Mouse (Mus musculus) megakaryocyte, adult 5-6 weeks (primary cell): ENCODE results near the gene Hmcn1. TPM values are rescaled to one million over a fixed set of nuclear protein-coding genes. Genes with fewer than 3 reads are reported as not detected.

Experiments used
- ATAC-seq: 2 replicates; pipeline ENCODE4 v1.8.0; 2016; ENCODE audit warnings: mild to moderate bottlenecking, inconsistent platforms; ENCODE audit not compliant: poor library complexity, severe bottlenecking
- total RNA-seq, 2 experiments: library from RNA; stranded (forward) in 1 of 2; stranded (reverse) in 1 of 2; fragments of 153-499, 151-499 nt in 1 of 2; fragments of 221-1000, 200-1000 nt in 1 of 2; gene quantifications; 2 replicates each; pipeline versions ENCODE4 v1.2.3 to v1.2.4; 2015 to 2017

The Hmcn1 gene
- total RNA-seq, 2 experiments from 2014 or later, result not detected

DNA sequence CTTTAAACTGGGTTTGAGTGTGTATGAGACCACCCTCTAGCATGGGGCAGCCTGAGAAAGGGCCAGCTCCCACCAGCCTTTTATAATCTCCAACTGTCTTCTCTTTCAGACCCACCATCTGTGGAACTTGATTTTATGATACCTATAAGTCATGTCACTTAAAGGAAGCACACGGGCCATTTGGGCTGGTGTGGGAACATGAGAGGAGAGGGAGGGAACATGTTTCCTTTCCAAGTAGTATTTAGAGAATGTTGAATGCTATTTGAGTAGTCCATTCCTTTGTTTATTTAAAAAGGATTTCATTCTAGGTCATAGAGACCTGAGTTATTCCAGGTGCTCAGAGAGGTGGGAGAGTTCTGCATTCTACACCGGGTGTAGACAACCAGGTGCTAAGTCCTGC, 1.4 kb upstream of the Hmcn1 start:
- ATAC-seq, result no peak

- ATAC-seq, result peak; percentile 24
Measured at GRCm38 (mm10) chr1:150992711-150993161, 499 bp downstream of the Hmcn1 start.

- ATAC-seq, result peak; percentile 28; the same call in 1 of the 2 replicates
Measured at GRCm38 (mm10) chr1:150991745-150992554, 1.3 kb downstream of the Hmcn1 start.

DNA sequence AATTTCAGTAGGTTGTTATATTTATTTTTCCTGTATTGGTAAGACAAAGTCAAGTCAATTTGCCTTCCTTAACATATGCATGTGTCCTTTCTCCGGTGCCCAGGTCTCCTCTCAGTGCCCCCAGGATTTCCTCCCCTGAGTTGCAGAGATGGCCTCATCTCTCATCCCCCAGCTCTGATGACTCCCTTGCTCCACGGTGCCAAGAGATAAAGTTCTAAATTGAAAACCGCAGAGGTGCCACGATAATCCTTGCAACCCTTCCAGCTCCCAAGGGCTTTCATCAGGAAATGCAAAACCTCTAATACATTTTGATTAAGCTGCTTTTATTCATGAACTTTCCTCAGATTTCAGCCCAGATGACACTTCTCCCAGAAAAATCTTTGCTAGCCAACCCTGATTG, 8.3 kb downstream of the Hmcn1 start:
- no peak for ATAC-seq

DNA sequence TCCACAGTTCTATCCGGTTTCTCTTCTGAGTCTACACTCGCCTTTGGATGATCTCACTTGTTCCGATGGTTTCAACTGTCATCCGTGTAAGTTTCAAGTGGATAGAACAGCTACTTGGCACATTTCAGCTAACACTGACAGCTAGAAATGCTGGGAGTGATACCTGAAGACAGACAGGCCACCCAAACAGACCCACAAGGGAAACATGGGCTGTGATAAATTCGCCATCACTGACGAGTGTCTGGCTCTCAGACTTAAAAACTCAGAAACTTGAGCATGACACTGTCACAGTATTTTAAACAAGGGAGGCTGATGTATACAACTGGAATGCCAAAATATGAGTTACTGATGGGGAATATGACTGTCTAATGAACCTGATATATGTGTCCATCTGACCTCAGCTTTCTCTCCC, 9.1 kb downstream of the Hmcn1 start:
- ATAC-seq, result no peak

DNA sequence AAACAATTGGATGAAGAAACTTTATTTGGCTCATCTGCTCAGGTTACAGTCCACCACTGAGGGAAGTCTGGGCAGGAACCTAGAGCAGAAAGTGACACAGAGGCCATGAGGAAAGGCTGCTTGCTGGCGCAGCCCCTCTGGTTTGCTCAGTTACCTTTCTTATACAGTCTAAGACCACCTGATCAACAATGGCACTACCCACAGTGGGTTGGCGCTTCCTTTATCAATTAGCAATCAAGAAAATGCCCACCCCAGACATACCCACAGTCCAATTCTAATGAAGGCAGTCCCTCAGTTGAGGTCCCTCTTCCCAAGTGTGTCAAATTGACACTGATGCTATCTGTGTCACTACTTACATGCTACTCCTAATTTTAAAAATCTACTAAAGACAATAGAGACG, 14.6 kb downstream of the Hmcn1 start:
- no peak for ATAC-seq

- no peak for ATAC-seq
Measured at GRCm38 (mm10) chr1:150976263-150976662, 17.0 kb downstream of the Hmcn1 start.

DNA sequence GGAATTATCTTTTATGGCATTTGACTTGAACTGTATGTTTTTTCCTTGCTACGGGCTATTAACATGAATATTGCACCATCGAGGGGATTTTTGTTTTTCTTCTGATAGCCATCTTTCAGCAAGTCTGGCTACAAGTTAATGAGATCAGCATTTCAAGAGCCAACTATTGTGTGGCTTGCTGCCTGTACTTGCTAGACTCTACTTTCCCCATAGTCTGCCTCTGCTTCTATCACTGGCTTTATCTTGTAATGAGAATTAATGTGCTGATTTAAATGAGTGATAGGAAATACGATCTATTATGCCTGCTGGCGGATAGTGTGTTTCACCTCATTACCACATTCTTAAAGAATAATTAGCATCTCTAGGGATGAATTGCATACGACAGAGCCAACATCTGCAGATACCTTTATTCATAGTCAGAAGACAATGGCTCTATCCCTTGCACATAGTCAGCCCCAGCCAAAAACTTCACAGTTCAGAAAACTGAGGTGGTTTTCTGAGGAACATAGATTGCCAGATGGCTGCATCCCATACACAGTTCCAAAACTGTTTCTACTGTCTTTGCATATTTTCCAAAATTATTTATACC, 33.7 kb downstream of the Hmcn1 start:
- ATAC-seq, result no peak

DNA sequence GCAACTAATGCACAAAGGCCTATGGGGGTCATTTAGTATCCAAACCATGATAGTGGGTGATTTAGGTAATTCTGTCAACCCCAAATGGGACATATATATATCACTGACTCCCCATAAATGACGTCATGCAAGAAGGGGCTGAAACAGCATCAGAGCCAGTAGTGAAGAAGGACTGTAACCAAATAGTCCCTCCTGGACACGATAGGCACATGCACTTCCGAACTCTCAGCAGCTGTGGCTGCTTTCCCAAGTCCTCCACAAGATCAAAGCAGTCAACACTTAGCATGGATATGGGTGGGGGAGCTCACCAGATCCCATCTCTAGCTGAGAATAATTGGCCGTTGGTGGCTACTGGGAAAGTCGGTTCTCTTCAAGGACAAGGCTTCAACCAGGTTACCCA, 42.2 kb downstream of the Hmcn1 start:
- no peak for ATAC-seq

- no peak for ATAC-seq
Measured at GRCm38 (mm10) chr1:150950046-150950445, 43.2 kb downstream of the Hmcn1 start.

GRCm38 (mm10) chr1:150948911-150949310, 44.3 kb downstream of the Hmcn1 start:
- ATAC-seq, result no peak

GRCm38 (mm10) chr1:150943601-150944000, 49.6 kb downstream of the Hmcn1 start:
- ATAC-seq, result no peak

- no peak for ATAC-seq
Measured at GRCm38 (mm10) chr1:150942143-150942542, 51.1 kb downstream of the Hmcn1 start.

- ATAC-seq, result no peak
Measured at GRCm38 (mm10) chr1:150936821-150937220, 56.4 kb downstream of the Hmcn1 start.

DNA sequence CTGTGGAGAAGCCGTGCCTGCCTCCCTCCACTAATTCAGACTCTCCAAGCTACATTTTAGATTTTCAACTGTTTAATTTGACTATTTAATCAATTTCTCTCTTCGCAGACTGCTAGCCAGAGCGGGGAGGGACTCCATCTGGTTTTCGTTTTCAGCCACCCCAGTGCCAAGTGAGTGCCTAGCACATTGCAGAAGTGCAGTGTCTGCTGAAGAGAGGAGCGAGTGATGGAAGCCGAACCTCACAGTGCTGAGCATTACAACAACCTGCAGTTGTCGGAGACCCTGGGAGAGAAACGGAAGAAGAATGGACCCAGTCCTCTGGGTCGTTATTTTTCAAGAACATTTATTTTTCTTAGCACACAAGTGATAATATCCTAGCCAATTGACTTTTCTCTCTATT, 59.6 kb downstream of the Hmcn1 start:
- no peak for ATAC-seq

- ATAC-seq, result no peak
Measured at GRCm38 (mm10) chr1:150920860-150921259, 72.4 kb downstream of the Hmcn1 start.

DNA sequence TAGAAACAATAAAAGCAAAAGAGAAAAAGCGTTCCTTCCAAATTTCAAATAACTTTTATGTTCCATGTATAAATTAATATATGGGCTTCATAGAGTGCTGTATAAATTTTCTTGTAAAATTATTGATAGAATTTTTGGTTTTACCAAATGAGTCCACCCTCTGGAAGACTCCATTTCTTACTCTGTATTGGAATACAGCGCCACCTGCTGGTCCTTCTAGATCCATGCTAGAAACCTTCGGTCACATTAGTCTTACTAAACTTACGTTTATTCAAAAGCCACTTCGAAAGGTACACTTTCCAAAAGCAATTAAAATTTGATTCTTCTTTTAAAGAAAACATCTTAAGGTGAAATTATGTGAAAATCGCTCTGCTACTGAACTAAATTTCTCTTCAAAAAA, 73.0 kb downstream of the Hmcn1 start:
- no peak for ATAC-seq

DNA sequence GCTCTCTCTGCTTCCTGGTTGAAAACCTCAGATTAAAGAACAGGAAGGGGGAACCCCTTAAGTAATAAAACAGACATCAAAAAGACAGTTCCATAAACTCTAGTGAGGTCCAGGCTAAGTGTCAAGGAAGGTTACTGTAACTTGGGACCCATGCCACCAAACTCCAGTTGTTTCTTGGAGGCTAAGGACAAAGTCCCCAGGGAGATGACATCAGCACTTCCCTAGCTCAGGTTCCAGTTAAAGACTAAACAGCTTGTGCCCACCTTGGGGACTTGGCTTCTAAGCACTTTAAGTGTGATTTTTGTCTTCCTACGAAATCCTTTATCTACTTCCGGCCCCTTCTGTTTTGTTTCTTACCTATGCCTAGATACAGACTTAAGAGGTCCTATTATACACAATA, 78.3 kb downstream of the Hmcn1 start:
- no peak for ATAC-seq

GRCm38 (mm10) chr1:150913586-150914136, 79.6 kb downstream of the Hmcn1 start:
- ATAC-seq, result no peak

GRCm38 (mm10) chr1:150909642-150910041, 83.6 kb downstream of the Hmcn1 start:
- ATAC-seq, result no peak

DNA sequence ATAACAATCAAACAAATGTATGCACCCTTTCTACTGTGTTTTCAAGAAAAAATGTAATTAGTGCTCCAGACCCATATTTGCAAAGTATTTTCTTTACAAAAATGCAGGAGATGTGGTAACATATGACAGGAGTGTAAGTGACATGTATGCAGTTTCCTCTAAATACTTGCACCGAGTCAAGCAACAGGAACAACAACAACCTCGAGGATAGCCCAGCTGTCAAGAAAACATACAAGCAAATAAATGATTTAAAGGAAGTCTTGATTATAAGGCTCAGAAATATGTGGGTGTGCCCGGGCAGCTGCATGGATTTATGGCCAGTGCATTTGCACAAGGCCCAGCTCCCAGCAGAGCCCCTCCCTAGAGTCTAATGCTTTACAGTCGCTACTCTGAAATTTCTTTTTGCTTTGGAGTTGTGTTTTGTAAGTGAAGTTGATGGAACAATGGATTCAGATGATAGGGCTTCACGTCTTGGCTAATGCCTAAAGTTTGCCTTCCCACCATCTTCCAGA, 99.5 kb downstream of the Hmcn1 start:
- no peak for ATAC-seq

GRCm38 (mm10) chr1:150890017-150890416, 103.2 kb downstream of the Hmcn1 start:
- no peak for ATAC-seq
